Mouse (Mus musculus): ENCODE results near the gene Stxbp1. TPM values are rescaled to one million over a fixed set of nuclear protein-coding genes. Genes with fewer than 3 reads are reported as not detected.
"Not testable (repeated sequence)": the region's sequence is repeated elsewhere in the genome, so short reads cannot be mapped to it uniquely, and the experiment has no call there.

Gene Stxbp1
- total RNA-seq, 2 experiments from 2014 or later, result 22.1 to 36.6 TPM

DNA sequence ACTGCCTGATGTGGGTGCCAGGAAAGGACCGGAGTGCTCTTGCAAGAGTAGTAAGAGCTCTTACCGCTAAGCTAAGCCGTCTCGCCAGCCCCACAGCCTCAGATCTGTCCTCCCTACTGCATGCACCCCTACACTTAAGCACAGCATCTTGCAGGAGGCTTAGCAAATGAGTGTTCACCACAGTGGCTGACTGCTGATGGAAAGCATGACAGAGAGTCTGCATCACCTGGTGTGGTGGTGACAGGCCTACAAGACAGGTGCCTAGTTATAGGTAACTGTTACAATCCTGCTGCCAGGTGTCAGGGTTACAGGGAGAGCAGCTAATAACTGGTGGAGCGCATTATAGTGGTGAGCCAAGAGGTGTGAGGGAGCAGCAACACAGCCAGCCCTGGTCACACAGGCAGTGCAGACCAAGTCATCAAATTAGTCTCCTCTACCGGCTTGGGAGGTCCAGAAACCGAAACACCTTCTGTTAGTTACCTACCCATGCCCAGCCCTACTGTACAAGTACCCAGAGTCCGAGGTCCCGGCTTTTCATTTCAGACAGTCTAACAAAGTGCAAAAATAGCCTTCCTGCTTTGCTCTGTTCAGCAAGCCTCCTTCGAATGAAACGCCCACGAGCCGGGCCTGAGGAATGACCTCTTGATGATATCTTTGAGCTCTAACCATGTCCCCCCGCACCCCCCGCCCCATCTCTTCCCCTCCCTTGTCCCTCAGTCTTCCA lies 28.1 kb upstream of the Stxbp1 start:
- no peak for DNase-seq (ENCODE audit: low spot score in 2 of 2)

DNA sequence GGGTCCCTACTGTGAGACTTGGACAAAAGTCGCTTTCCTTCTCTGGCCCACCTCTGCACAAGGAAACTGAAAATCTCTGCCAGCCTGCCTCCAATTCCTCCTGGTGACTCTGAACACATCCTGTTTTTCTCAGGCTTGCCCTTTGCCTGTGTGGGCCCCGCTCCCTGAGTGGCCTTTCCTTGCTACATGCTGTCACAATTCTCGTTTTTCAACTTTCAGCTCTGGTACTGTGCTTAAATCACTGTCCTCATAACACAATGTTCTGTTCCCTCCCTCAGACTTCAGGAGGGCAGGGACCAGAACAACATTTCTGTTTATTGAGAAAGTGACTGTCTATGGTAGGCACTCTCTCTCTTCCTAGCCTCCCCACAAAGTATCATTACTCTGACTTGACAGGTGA lies 27.0 kb upstream of the Stxbp1 start:
- DNase-seq (ENCODE audit: low spot score in 2 of 2), result no peak

DNA sequence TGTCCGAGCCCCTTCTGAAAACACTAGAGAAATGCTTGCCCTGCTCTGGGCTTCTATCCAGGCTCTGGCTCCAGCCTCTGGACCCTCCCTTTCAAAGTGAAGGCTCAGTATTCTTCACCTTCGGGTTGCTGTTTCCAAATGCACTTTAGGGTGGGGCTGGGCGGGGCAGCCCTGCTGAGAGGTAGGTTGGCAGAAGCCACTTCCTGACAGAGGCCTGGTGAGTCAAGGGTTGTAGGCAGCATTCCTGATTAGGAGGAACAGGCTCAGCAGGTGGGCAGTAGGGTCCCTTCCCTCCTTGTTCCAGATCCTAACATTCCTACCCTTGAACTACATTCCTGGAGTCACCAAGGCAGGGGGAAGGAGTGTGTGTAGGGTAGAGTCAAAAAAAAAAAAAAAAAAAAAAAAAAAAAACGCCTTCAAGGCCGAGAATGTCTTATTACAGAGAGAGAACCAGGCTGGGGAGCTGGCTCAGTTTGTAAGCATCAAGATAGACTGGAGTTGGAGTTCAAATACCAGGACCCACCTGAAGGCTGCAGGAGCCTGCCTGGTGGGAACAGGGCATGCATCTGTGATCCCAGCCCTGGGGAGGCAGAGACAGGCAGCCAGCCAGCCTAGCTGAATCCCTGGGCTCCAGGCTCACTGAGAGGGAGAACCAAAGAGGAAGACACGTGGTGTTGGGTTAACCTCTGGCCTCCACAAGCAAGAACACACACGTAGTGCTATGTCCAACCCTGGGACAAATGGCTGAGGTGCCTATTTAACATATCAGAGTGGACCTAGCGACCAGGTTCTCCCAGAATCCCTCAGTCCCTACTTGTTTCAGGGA lies 23.4 kb upstream of the Stxbp1 start:
- DNase-seq (ENCODE audit: low spot score in 2 of 2), result no peak

DNA sequence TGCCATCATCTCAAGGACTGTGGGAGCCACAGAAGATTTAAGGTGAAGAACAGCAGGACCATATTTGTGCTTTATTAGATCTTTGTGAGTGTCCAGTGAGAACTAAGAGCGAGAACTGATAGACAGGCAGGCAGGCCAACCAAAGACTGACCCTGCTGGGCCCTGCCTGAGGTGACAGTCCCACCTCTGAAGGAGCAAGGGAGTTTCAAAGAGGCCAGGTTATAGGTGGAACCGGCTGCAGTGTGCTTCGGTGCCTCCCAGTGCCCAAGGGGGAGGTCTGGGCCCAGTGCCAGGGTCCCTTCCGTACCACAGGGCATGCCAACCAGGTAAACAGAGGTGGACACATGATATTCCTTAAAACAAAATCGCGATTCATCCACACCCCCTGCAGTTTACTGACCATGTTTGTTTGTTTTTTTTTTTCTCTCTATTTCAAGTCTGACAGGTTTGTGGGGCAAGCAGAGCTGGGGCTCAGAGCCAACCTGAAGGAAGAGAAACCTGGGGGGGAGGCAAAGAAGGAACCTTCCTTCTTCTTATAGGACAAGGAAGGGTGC lies 22.8 kb upstream of the Stxbp1 start:
- no peak for DNase-seq (ENCODE audit: low spot score in 2 of 2)

DNA sequence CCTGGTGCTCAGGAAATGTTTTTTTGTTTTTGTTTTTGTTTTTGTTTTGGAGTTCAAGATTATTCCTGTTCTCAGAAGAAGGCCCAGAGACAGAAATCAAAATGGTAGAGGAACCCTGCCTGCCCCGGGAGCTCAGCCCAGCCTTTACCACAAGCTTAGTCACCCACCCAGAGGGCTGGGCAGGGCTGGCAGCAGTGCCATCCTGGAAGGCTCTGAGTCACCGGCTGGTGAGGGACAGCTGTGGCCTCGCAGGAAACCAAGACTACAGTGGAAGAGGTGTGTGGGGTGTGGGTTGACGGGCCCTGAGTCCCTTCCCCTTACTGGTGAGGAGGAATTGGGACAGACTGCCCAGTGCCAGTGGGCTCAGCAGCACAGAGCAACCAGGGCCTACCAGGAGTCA lies 20.3 kb upstream of the Stxbp1 start:
- peak in 1 of 2 experiments; percentile 58 for DNase-seq (ENCODE audit: low spot score in 2 of 2)

DNA sequence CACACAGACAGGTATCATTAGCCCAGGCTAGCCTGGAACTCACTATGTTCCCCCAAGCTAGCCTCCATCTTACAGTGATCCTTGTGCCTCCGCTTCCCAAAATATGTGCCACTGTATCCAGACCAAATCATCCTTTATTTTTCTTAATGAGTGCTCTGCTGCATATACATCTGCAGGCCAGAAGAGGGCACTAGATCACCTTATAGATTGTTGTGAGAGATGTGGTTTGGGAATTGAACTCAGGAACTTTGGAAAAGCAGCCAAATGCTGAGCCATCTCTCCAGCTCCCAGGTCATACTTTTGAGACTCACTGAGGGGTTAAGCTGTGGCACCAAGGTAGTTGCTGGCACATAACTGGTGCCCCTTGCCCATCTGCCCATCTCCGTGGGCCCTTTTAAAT lies 17.7 kb upstream of the Stxbp1 start:
- no peak for DNase-seq (ENCODE audit: low spot score in 2 of 2)

DNA sequence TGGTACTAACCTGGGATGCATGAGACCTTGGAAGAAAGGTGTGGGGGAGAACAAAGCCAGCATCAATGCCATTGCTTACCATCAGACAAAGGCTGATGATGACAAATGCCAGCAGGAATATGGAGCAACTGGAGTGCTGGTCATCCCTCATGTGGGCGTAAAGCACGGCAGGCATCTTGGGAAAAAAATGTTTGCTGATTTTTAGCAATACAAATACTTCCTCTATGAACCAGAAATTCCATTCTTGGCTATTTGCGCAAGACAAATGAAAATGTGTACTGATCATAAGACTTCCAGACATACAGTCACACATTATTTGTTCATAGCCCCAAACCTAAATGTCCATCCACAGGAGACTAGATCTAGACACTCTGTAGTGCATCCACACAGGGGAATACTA lies 16.3 kb upstream of the Stxbp1 start:
- DNase-seq (ENCODE audit: low spot score in 2 of 2), result no peak

DNA sequence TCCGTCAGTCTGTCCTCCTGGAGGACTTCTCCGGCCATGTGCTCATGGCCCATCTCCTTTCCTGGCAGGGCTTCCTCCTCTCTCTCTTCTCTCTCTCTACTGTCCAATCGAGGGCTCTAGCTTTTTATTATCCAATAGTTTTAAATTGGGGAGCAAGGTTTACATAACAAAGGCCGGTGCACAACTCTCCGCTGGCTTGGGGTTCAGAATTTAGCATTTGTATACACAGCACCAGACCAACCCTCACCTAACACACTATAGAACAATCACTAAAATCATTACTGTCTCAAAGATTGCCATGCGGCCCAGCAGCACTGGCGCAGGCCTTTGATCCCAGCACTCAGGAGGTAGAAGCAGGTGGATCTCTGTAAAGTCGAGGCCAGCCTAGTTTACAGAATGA lies 13.8 kb upstream of the Stxbp1 start:
- DNase-seq (ENCODE audit: low spot score in 2 of 2), result no peak

DNA sequence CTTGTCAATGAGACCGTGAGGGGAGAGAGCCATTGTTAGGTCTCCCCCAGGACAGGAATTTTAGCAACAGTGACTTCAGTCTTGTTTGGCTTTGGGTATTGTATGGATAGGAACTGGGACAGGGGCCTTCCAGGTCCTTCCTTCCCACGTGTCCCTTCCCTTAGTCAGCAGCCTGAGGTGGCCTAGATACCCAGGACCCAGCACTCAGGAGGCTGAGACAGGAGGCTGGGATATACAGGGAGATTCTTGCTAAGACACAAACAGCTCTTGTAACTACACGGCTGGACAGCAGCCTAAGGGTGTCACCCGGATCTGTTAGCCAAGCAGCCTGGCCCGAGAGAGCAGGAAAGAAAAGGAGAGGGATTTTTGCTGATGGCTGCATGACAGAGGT lies 12.6 kb upstream of the Stxbp1 start:
- DNase-seq (ENCODE audit: low spot score in 2 of 2), result no peak

DNA sequence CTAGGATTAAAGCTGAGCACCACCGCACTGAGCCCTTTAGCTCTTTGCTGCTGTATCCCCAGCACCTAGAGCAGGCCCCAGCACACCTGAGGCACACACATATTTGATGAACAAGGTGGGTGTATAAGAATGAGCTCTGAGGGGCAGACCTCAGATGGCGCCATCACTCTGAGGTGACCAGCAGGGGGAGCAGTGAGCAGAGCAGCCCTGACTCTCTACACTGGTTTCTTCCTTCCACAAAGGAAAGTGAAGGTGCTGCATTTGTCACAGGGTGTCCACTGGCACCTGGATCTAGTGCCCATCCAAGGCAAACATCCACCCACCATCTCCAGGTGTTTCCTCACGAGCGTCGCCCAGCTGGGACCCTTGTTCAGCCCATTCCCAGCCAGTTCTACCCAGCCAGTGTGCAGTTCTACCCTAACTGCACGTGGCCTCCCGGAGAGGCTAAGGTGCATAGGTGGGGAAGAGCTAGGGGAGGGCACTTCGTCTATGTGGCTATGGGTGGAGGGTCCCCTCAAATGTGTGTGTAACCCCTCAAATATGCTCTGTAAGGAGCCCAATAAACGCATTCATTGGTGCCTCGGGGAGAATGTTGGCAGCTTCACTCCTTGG lies 12.1 kb upstream of the Stxbp1 start:
- peak; percentile 51 to 68 for DNase-seq (ENCODE audit: low spot score in 2 of 2)

DNA sequence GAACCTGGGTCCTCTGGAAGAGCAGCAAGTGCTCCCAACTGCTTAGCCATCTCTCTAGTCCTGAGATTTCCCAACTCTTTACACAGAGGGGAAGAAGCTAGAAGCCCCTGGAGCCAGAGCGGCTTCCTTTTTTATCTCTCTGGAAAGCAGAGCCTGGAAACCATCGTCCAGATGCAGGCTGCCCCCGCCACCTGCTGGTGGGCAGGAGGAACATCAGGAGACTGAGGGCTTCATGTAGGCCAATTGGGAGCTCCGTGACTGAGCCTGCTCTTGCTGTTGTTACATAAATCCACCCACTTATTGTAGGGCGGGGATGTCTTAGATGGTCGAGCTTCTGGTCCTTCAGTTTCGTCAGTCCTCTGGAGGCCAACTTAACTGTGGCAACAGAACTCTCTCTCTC lies 10.5 kb upstream of the Stxbp1 start:
- peak; percentile 64 to 81 for DNase-seq (ENCODE audit: low spot score in 2 of 2)

DNA sequence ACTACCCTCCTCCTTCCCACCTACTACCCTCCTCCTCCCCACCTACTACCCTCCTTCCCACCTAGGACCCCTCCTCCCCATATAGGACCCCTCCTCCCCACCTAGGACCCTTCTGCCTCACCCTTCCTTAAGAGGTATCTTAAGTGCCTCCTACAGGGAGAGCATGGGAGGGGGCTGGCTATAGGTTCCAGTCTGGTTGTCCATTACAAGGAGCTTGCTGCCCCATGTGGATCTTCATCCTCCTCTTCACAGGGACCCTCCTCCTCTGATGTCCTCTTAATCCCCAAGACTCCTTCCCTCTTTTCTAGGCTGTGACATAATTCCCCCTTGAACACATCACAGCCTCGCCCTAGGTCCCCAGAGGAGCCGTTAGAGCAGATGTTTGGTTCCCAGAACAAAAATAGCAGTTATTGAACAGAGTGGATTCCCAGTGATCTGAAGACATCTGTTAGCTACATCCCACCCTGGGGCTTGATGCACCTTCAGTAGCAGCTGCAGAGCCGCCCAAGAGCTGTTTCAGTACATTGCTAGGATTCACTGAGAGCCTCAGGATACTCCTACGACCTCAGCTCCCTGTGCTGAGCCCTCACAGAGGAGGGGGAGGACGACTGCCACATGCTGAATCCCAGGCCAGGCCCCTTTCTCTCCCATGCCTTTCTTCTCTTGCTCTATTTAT lies 8.9 kb upstream of the Stxbp1 start:
- no peak for DNase-seq (ENCODE audit: low spot score in 2 of 2)

DNA sequence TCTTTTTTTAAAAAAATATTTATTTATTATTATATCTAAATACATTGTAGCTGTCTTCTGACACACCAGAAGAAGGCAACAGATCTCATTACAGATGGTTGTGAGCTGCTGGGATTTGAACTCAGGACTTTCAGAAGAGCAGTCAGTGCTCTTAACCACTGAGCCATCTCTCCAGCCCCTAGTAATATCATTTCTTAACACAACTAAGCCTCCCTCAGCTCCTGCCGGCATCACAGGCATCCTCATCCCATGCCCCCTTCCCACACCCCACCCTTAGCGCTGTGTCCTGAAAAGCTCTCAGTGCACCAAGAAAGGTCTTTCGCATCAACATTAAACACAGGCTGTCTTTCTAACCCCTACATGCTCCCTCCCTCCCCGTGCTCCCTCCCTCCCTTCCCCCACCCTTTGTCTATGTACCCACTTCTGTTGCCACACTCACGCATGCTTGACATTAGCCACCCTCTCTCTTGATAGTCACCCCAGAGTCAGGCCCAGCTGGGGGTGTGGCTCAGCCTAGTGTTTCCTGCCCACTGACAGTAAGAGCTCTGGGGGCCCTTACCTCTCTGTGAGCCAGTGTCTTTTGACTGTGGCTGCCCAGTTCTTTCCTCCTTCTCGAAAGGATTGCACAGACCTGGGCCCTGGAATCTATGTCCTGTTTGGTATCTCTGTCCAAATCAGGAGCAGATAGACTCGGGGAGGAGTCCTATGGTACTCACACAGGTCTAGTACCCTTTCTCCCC lies 8.2 kb upstream of the Stxbp1 start:
- DNase-seq (ENCODE audit: low spot score in 2 of 2), result no peak

DNA sequence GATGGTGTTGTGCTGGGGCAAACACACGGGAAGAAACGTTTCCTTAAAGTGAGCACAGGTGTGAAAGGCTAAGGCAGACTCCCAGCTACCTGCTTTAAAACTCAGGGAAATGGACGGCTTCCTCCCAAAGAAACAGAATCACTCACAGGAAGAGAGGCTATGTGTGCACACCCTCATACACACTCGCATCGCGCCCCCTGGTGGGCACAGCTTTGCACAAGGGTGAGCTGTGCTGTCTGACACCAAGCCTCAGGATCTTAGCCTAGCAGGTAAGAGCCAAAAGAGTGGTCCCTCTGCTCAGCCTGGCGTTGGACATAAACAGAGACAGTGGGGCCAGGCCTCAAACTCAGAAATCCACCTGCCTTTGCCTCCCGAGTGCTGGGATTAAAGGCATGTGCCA lies 7.2 kb upstream of the Stxbp1 start:
- peak; percentile 92 to 94 for DNase-seq (ENCODE audit: low spot score in 2 of 2)

DNA sequence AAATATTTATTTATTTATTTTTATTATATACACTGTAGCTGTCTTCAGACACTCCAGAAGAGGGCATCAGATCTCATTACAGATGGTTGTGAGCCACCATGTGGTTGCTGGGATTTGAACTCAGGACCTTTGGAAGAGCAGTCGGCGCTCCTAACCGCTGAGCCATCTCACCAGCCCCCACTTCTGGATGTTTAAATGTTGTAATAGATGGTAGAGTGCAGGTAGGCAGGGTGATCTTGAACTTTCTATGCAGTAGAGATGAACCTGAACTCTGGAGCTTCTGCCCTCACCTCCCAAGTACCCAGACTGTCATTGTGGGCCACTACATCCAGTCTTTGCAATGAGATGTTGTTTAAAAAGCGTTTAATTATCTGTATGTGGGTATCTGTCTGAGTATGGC lies 6.7 kb upstream of the Stxbp1 start:
- DNase-seq (ENCODE audit: low spot score in 2 of 2), result not testable (repeated sequence)

DNA sequence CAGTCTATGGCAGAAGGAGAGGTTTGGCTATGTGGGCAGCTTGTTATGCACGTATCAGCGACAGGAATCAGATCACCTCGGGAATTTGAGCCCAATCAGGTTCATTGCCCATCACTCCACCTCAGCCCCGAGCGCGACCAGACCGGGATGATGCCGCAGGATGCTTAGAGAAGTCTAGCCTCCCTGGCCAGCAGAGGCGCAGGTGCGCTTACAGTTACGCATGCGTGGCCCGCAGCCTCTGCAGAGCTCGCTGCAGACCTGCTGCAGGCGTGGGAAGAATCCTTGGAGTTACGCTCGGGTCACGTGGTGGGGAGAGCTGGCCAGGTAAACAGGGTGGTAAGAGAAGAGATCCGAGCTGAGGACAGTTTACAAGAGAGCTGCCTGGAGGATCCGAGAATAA lies 5.1 kb upstream of the Stxbp1 start:
- DNase-seq (ENCODE audit: low spot score in 2 of 2), result no peak

DNA sequence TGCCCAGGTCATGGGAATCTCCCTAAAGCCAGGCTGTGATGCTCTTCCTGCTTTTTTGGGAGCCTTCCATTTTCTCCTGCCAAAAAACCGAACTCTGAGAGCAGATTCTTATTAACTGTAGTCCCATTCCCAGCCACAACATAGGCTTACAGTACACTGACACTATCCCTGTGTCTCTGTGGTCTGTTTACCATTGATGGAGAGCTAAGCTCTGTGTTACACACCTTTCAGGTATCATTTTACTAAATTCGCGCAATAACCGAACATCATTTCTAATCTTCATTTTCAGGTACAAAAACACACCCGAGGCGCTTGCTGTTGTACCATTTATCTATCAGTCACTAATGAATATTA lies 400 bp upstream of the Stxbp1 start:
- DNase-seq (ENCODE audit: low spot score in 2 of 2), result no peak

DNA sequence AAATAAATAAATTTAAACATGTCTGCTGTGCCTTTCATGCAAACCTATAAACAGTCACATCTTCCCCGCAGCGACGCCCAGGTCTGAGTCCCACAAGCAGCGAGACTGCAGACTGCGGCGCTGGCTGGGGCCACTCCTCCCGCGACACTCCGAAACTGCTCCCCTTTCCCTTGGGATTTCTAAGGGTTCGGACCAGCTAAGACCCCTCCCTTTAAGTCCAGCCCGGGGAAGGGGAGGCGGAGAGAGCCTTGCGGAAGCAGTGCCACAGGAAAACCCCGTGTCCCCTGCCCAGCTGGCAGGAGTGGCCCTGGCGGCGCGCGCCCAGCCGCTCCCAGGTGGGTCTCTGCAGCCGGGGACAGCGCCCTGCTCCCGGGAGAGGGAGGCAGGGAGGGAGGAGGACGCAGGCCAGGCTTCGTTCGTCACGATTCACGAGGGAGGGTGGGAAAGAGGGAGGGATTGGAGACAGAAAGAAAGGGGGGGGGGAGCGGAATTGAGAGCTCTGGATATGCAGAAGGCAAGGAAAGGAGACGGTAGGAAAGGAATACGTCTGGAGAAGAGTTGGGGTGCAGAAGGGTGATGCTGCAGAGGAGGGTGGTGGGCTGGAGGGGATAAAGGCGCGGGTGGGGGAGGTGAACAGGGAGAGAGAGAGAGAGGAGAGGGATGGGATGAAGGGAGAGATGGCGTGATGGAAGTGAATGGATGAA lies 792 bp downstream of the Stxbp1 start:
- peak; percentile 46 to 58 for DNase-seq (ENCODE audit: low spot score in 2 of 2)

DNA sequence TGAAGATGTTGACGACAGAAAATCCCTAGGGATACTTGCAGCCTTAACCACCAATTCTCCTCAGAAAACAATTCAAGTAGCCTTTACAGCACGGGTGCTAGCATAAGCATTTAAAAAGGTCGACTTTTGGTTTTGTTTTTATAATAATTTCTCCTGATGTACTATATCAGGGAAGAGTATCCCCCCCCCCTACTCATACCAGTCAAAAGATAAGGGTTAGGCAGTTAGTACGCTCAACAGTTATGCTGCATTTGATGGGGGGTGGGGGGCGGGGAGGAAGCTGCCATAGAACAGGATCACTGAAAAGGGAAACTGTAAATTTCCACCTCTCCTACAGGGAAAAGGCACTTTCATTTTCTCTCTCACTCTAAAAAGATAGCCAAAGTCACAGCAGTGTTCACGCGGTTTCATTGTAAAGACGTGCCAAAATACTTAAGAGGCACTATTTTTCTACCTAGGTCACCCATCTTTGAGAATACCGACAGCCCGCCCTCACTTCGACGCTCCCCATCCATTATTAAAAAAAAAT lies 1.4 kb downstream of the Stxbp1 start:
- DNase-seq (ENCODE audit: low spot score in 2 of 2), result no peak

DNA sequence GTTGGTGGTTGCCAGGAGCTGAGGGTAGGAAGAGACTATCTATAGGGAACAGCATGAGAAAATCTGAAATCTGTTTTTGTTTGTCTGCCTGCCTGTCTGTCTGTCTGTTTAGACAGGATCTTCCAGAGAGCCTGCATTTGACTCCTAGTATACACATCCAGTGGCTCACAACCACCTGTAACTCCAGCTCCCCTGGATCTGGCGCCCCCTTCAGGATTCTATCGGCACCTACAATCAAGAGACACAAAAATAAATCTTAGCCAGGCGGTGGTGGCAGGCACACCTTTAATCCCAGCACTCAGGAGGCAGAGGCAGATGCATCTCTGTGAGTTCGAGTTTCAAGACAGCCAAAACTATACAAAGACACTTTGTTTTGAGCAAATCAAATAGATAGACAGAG lies 4.5 kb downstream of the Stxbp1 start:
- no peak for DNase-seq (ENCODE audit: low spot score in 2 of 2)
